Mouse (Mus musculus) hindbrain, postnatal 0 days (tissue): ENCODE measurements around the gene Brinp2. TPM values are rescaled to one million over a fixed set of nuclear protein-coding genes. Genes with fewer than 3 reads are reported as not detected.

ENCODE experiments used
- ATAC-seq: fragments of 200-750 bp; cut with Nextera tagmentation; 2 replicates; pipeline ENCODE4 v1.8.0; 2017; ENCODE audit warnings: mild to moderate bottlenecking, moderate TSS enrichment, moderate library complexity
- DNase-seq: peaks from one replicate; pipeline ENCODE4 v3.0.0-alpha.2; 2015; ENCODE audit warnings: low spot score
- H3K27ac ChIP-seq: fragments of 300-500 bp; sonication (generic); 2 replicates; pipeline ENCODE4 v1.5.1; 2014; ENCODE audit warnings: mild to moderate bottlenecking
- H3K27me3 ChIP-seq: fragments of 300-500 bp; sonication (generic); 2 replicates; pipeline ENCODE4 v1.6.1; 2014; ENCODE audit warnings: low read length, mixed read lengths; ENCODE audit not compliant: insufficient read depth
- H3K36me3 ChIP-seq: fragments of 300-500 bp; sonication (generic); 2 replicates; pipeline ENCODE4 v1.6.1; 2014; ENCODE audit warnings: low read length, mixed read lengths; ENCODE audit not compliant: insufficient read depth
- H3K4me1 ChIP-seq: fragments of 300-500 bp; sonication (generic); 2 replicates; pipeline ENCODE4 v1.6.1; 2014; ENCODE audit warnings: antibody characterized with exemption, low read length, mixed read lengths; ENCODE audit not compliant: insufficient read depth
- H3K4me2 ChIP-seq: fragments of 300-500 bp; sonication (generic); 2 replicates; pipeline ENCODE4 v1.6.1; 2014; ENCODE audit warnings: low read depth, mild to moderate bottlenecking, low read length, moderate library complexity, mixed read lengths
- H3K4me3 ChIP-seq: fragments of 300-500 bp; sonication (generic); 2 replicates; pipeline ENCODE4 v1.5.1; 2014; ENCODE audit warnings: low read length
- H3K9ac ChIP-seq: fragments of 300-500 bp; sonication (generic); replicated peaks from 2 replicates; pipeline ENCODE4 v1.6.1; 2014; ENCODE audit warnings: mild to moderate bottlenecking, low read length, moderate library complexity, mixed read lengths
- H3K9me3 ChIP-seq: fragments of 300-500 bp; sonication (generic); 2 replicates; pipeline ENCODE4 v1.6.1; 2016; ENCODE audit warnings: low read length, mixed read lengths
- CTCF ChIP-seq: IDR thresholded peaks from 2 replicates; pipeline ENCODE4 v1.5.1; 2016; ENCODE audit warnings: antibody characterized with exemption, control low read depth, low read depth
- WGBS: fragments of 180-500 bp; shearing (Covaris S2); extraction: QIAGEN DNeasy Blood & Tissue Kit; methylation state at CpG from one replicate; pipeline ENCODE4 v1.1.7; 2014; 5-methylcytosine and 5-hydroxymethylcytosine counted together
- polyA plus RNA-seq: library from polyadenylated mRNA; unstranded; fragments of >200 nt; fragmentation: Nextera tagmentation; extraction: Ambion mirVana; gene quantifications from 2 replicates; pipeline ENCODE4 v1.2.1, GENCODE M21; 2015
- total RNA-seq: library from RNA; depleted of rRNA; stranded (reverse); fragments of >200 nt; gene quantifications from 2 replicates; pipeline ENCODE4 v1.2.3, GENCODE M21; 2014

The Brinp2 gene
- total and polyA plus RNA-seq, 2 experiments from 2014 or later: 33.7 to 48.4 TPM

- H3K4me1 ChIP-seq: no peaks in the 10 kb centered on the region; the same call in 1 of the 2 replicates
- no peak overlapping the region for H3K9ac ChIP-seq
- ATAC-seq (no peak), DNase-seq (no peak)
- no peaks in the 10 kb centered on the region for H3K36me3 ChIP-seq
- no peaks in the 10 kb centered on the region for H3K27me3 ChIP-seq
- 84% methylated on average over 3 of the region's 3 CpGs for WGBS
- no peak overlapping the region for H3K4me3 ChIP-seq
- no peak for TF ChIP-seq CTCF
- H3K4me2 ChIP-seq: no peak overlapping the region
- H3K27ac ChIP-seq: no peak overlapping the region
- H3K9me3 ChIP-seq: no peaks in the 10 kb centered on the region
Observed at GRCm38 (mm10) chr1:158383210-158383609, 27.1 kb upstream of the Brinp2 start.

DNA sequence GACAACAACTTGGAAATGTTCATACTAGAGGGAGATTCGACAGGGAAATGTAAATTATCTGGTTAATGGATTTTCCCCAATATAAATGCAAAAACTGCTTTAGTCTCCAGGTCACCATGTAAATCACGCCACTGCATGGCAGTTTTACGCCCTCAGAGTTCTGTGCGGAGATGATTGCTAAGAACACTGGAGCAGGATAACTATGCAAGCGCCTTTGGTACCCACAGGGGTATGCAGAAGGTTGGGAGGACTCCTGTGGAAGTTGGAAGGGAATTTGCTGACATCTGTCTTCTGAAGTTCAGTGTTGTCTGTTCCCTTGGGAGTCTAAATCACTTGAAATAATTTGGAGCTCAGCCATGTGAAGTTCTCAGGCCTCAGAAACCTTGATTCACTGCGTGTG lies 26.2 kb upstream of the Brinp2 start:
- Histone ChIP-seq H3K9me3 (no peaks in the 10 kb centered on the region), H3K4me1 (no peaks in the 10 kb centered on the region; the same call in 1 of the 2 replicates), H3K27me3 (no peaks in the 10 kb centered on the region), H3K4me3 (no peak overlapping the region), H3K36me3 (no peaks in the 10 kb centered on the region), H3K4me2 (no peak overlapping the region), H3K9ac (no peak overlapping the region), H3K27ac (no peak overlapping the region)
- peak; percentile 47 for DNase-seq
- 51% methylated on average over 6 of the region's 6 CpGs for WGBS
- ATAC-seq: no peak
- no peak for TF ChIP-seq CTCF

- peak; percentile 77 for DNase-seq
- H3K9me3 ChIP-seq: no peaks in the 10 kb centered on the region
- 10% methylated on average over 1 of the region's 1 CpGs for WGBS
Observed at GRCm38 (mm10) chr1:158364461-158364860, 8.3 kb upstream of the Brinp2 start.

DNA sequence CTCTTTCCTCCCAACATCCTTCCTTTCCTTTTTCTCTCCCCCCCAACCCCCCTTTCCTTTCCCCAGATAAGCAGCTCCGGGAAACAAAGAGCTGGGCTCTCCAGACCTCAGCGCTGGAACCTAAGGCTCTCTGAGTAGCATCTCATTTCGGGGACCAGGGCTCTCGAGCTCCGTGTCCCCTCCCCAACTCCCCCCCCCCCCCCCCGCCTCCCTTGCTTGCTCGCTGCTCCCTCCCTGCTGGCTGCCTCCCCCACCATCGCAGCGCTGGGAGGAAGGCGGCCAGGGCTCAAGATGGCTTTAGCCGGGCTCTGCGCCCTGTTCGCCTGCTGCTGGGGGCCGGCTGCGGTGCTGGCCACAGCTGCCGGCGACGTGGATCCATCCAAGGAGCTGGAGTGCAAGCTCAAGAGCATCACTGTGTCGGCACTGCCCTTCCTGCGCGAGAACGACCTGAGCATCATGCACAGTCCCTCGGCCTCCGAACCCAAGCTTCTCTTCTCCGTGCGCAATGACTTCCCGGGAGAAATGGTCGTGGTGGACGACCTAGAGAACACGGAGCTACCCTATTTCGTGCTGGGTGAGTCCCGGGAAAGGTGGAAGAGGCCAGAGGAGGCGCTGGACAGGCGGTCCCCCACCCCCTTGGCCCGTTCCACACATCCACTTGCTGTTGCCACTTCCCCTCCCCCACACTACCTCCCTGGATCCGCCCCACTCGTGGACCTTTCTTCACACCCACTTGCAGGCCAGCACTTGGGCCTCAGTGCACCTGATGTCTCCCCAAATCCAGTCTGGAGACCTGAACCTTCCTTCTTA lies 6.4 kb upstream of the Brinp2 start:
- ATAC-seq: peak; percentile 89
- Histone ChIP-seq H3K9me3 (no peaks in the 10 kb centered on the region), H3K4me3 (peak overlapping the region; percentile 65), H3K27ac (peak overlapping the region; percentile 96), H3K27me3 (no peaks in the 10 kb centered on the region), H3K4me2 (peak overlapping the region; percentile 78), H3K36me3 (no peaks in the 10 kb centered on the region), H3K4me1 (peaks cover 19% of the 10 kb centered on the region), H3K9ac (peak overlapping the region; percentile 94)
- under 1% methylated on average over 34 of the region's 37 CpGs for WGBS
- peak; percentile 71 for DNase-seq
- TF ChIP-seq CTCF: peak; percentile 30; the same call in 1 of the 2 replicates

More at GRCm38 (mm10) chr1:158364461-158364860, 8.3 kb upstream of the Brinp2 start:
- TF ChIP-seq CTCF: no peak
- 0 out of 2 replicates have a peak overlapping the region, but pooled peaks have one; percentile 4 for H3K9ac ChIP-seq
- H3K4me2 ChIP-seq: peak overlapping the region; percentile 78
- ATAC-seq: peak; percentile 46
- H3K4me3 ChIP-seq: peak overlapping the region; percentile 65
- H3K27me3 ChIP-seq: no peaks in the 10 kb centered on the region
- H3K27ac ChIP-seq: no peak overlapping the region; the same call in 1 of the 2 replicates
- H3K4me1 ChIP-seq: peaks cover 19% of the 10 kb centered on the region
- no peaks in the 10 kb centered on the region for H3K36me3 ChIP-seq

- peaks cover 19% of the 10 kb centered on the region for H3K4me1 ChIP-seq
- ATAC-seq (no peak), DNase-seq (no peak)
- TF ChIP-seq CTCF: no peak
- peak within 1 kb of the TSS; percentile 65 for H3K4me3 ChIP-seq
- peak within 1 kb of the TSS; percentile 96 for H3K27ac ChIP-seq
- WGBS: 0% methylated on average over 2 of the region's 2 CpGs
- H3K36me3 ChIP-seq: no peaks in the 10 kb centered on the region
- H3K9ac ChIP-seq: peak within 1 kb of the TSS; percentile 94
- H3K27me3 ChIP-seq: no peaks in the 10 kb centered on the region
- H3K4me2 ChIP-seq: peak within 1 kb of the TSS; percentile 78
- H3K9me3 ChIP-seq: no peaks in the 10 kb centered on the region
Observed at GRCm38 (mm10) chr1:158361964-158362291, 5.8 kb upstream of the Brinp2 start, which contains the start of gene Astn1. Gene Astn1 (plus strand): TSS chr1:158362273.

DNA sequence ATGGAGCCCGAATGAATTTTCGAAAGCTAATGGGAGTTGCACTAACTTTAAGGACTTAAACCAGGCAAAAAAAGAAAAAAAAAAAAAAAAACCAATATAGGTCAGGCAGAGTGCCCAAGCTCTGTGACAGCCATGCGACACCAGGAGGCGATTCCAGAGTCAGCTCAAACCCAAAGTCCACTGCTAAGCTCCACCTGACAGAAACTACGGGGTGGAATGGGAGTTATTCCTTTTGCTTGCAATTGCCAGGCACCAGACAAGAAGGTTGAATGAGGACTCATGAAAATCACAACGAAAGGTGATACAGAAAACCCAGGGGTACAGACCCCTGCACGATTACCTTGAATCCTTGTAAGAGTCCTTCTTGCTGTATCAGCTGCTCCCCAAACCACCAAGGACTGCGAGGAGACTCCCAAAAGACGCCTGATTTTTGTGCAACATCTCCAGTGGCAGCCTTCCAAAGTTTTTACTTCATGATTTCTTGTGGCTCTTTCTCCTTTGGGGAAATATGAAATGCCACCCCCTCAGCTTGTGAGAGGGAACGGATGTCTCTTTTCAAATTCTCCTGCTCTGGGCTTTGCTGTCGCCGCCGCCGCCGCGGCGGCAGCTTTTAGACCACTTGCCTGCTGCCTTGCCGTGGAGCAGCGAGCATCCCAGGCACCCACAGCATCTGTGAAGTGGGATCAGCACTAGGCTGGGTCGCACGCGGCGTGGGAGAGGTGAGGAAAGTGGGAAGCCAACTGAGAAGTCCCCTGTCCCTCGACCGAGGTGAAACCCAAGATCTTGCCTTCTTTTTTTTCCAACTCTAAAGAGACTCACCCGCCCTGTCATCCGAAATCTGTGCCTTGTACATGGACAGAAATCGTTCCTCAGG lies 712 bp downstream of the Brinp2 start:
- Histone ChIP-seq H3K36me3 (no peaks in the 10 kb centered on the region), H3K27me3 (no peaks in the 10 kb centered on the region), H3K9ac (peak overlapping the region; percentile 45), H3K4me2 (peak overlapping the region; percentile 60), H3K9me3 (no peaks in the 10 kb centered on the region), H3K4me1 (0 out of 2 replicates have a peak, but pooled peaks cover 5% of the 10 kb centered on the region), H3K27ac (peak overlapping the region; percentile 72), H3K4me3 (peak overlapping the region; percentile 69)
- WGBS: 7% methylated on average over 28 of the region's 28 CpGs
- peak; percentile 11; the same call in 1 of the 2 replicates for ATAC-seq
- DNase-seq: peak; percentile 71
- TF ChIP-seq CTCF: peak; percentile 43; the same call in 1 of the 2 replicates
